Mouse (Mus musculus) kidney, adult 10 weeks (tissue): ENCODE results near the gene Stxbp4. TPM values are rescaled to one million over a fixed set of nuclear protein-coding genes. Genes with fewer than 3 reads are reported as not detected.

Experiments
- polyA plus RNA-seq: library from polyadenylated mRNA; stranded (reverse); fragments of 350-450 nt; fragmentation: Illumina TruSeq; extraction: RNeasy Lipid Tissue Mini Kit (QIAGEN cat#74804); gene quantifications from one replicate; pipeline ENCODE4 v1.2.3, GENCODE M21; 2014; ENCODE audit warnings: low read depth, low replicate concordance

Gene Stxbp4
- polyA plus RNA-seq = 32.1 TPM

GRCm38 (mm10) chr11:90637440-90638311 is at the start of gene Stxbp4, which contains the start of gene Cox11:
Gene Stxbp4 (minus strand): TSS chr11:90638084.
Gene Cox11 (plus strand): TSS chr11:90638173.

Other genes with a start within 250 kb of the Stxbp4 start
- 46.3 TPM for gene Hlf, start 247.2 kb downstream of the Stxbp4 start, polyA plus RNA-seq
- gene Cox11, start 89 bp upstream of the Stxbp4 start, polyA plus RNA-seq = 52.4 TPM
- 49.0 TPM for gene Tom1l1, start 50.3 kb upstream of the Stxbp4 start, polyA plus RNA-seq